Mouse (Mus musculus): ENCODE data around the gene Slit3.

DNA sequence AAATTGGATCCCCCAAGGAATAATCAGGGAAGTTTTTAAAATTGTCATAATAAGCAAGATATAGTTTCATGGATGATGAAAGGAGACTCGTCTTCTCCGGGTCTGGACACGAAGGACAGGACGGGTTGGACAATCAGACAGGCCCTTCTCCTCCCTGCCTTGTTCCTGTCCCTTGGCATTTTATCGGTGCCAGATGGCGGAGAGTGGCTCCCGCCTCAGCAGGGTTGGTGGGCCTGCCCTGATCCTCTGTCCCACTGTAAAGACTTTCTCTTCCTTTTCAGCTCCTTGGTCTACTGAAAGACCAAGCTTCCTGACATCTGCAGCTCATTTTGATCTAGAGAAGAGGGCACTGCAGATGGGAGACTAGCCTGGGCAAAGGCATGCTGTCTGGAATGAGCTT, 34.3 kb downstream of the Slit3 start:
- TF ChIP-seq CTCF (IDR thresholded peaks at IDR 0.05) (no peak), EP300 (IDR thresholded peaks at IDR 0.05) (no peak)

Data from lung, postnatal 0 days (tissue).